Mouse (Mus musculus): Measurements from ENCODE around the gene Poln.

- no peak for TF ChIP-seq GATA1 (IDR thresholded peaks at IDR 0.05; ENCODE audit: low read length)
- TF ChIP-seq TAL1 (IDR thresholded peaks at IDR 0.05; ENCODE audit: low read length) = no peak
Measured at GRCm38 (mm10) chr5:33994671-33995625, 174.3 kb downstream of the Poln start.
